Mouse (Mus musculus): ENCODE results near the gene Fuca2. TPM values are rescaled to one million over a fixed set of nuclear protein-coding genes. Genes with fewer than 3 reads are reported as not detected.

The Fuca2 gene
- polyA plus RNA-seq, 1 experiment from 2014 or later, result 105 TPM

DNA sequence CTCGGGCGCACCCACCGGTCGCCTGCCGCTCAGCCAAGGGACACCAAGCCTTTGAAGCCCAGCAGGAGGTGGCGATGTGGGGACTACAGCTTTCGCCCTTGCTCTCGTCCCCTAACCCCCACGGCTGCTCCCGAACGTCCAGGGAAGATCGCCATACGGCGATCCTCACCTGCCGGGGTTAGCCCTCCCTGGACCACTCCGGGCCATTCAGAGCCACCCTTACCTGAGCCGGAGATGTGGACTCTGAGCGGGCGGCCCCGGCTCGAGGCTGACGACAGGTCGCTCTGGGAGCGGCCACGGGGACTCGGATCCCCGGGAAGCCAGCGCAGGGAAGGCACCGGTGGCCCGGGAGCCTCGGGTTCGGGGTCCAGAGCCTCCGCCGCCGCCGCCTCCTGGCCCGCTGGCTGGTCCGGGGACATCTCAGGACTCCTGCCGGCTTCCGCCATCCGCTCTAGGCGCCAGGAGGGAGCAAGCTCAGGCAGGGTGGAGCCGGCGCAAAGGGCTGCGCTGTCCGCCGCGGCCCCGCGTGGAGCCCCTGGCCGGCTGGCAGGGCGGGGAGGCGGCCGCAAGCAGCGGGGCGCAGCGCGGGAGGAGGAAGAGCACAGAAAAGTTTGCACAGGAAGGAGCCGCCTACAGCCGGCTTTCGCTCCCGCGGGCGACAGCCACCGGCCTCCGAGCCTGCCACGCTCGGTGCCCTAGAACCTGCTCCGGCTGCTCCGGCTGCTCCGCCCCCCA is 25.3 kb upstream of the Fuca2 start, which contains the start of gene Phactr2:
Gene Phactr2 (minus strand): TSS at position 580 of the 735 bp plus-strand sequence.
- Histone ChIP-seq H3K27ac (ENCODE audit: low read length) (peak within 1 kb of the TSS; percentile 35; the same call in 1 of the 2 replicates), H3K9ac (ENCODE audit: low read length) (peak within 1 kb of the TSS; percentile 83), H3K4me2 (ENCODE audit: low read depth, low read length) (peak within 1 kb of the TSS; percentile 98), H3K4me3 (replicated peaks; ENCODE audit: low read length) (peak within 1 kb of the TSS; percentile 65), H3K9me3 (replicated peaks; ENCODE audit: control insufficient read depth, low read length) (no peaks in the 10 kb centered on the region), H3K4me1 (ENCODE audit: control insufficient read depth, insufficient read depth, low read length) (0 out of 2 replicates have a peak, but pooled peaks cover 6% of the 10 kb centered on the region), H3K36me3 (ENCODE audit: control insufficient read depth, insufficient read depth, low read length) (no peaks in the 10 kb centered on the region), H3K27me3 (ENCODE audit: control insufficient read depth, insufficient read depth, low read length) (no peaks in the 10 kb centered on the region; the same call in 1 of the 2 replicates)
- peak; percentile 80 for ATAC-seq (ENCODE audit: insufficient read depth, low FRiP score)
- WGBS, result under 1% methylated on average over 71 of the region's 71 CpGs

DNA sequence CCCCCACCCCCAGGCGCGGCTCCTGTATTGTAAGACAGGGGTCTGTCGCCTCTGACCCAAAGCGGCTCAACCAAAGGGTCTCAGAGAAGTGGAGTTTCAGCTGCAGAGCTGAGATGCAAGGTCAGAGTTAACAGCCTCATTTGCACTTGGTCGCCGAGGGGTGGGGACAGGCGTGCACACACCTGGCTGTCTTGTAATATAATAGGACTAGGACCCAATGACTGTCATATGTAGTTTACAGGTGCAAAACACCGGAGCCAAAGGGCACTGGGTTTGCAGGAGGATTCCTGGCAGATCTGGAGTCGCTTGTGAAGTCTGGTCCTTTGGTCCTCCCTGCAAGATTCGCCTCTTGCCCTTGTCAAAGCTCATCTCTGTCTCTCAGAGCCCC is 24.8 kb upstream of the Fuca2 start:
- 0 out of 2 replicates have a peak, but pooled peaks cover 6% of the 10 kb centered on the region for H3K4me1 ChIP-seq (ENCODE audit: control insufficient read depth, insufficient read depth, low read length)
- H3K27ac ChIP-seq (ENCODE audit: low read length), result 0 out of 2 replicates have a peak overlapping the region, but pooled peaks have one; percentile 35
- H3K9me3 ChIP-seq (replicated peaks; ENCODE audit: control insufficient read depth, low read length), result no peaks in the 10 kb centered on the region
- H3K4me3 ChIP-seq (replicated peaks; ENCODE audit: low read length), result peak overlapping the region; percentile 65
- H3K36me3 ChIP-seq (ENCODE audit: control insufficient read depth, insufficient read depth, low read length), result no peaks in the 10 kb centered on the region
- H3K27me3 ChIP-seq (ENCODE audit: control insufficient read depth, insufficient read depth, low read length), result no peaks in the 10 kb centered on the region; the same call in 1 of the 2 replicates
- peak overlapping the region; percentile 98 for H3K4me2 ChIP-seq (ENCODE audit: low read depth, low read length)
- WGBS, result 7% methylated on average over 10 of the region's 10 CpGs
- ATAC-seq (ENCODE audit: insufficient read depth, low FRiP score), result peak; percentile 42; the same call in 1 of the 2 replicates
- H3K9ac ChIP-seq (ENCODE audit: low read length), result peak overlapping the region; percentile 83

DNA sequence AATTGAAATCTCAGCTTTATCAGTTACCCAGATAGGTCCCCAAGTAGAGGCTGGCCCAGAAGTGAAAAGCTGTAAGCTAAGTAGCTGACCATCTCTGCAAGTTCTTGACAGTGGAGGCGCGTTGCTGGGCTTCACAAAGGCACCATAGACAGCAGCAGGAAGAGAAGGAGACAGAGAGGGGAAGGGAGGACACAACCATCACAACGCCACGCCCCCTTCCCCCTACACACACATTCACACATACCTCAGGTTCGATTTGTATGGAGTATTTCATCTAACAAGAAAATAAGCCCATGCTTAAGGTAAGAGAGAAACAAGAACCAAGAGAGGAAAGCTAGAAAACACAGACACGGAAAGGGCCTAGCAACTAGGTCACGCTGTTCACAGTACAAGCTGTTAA is 24.2 kb upstream of the Fuca2 start:
- Histone ChIP-seq H3K9me3 (replicated peaks; ENCODE audit: control insufficient read depth, low read length) (no peaks in the 10 kb centered on the region), H3K36me3 (ENCODE audit: control insufficient read depth, insufficient read depth, low read length) (no peaks in the 10 kb centered on the region), H3K4me2 (ENCODE audit: low read depth, low read length) (peak overlapping the region; percentile 98), H3K27me3 (ENCODE audit: control insufficient read depth, insufficient read depth, low read length) (no peaks in the 10 kb centered on the region; the same call in 1 of the 2 replicates), H3K9ac (ENCODE audit: low read length) (0 out of 2 replicates have a peak overlapping the region, but pooled peaks have one; percentile 83), H3K27ac (ENCODE audit: low read length) (no peak overlapping the region), H3K4me1 (ENCODE audit: control insufficient read depth, insufficient read depth, low read length) (0 out of 2 replicates have a peak, but pooled peaks cover 6% of the 10 kb centered on the region), H3K4me3 (replicated peaks; ENCODE audit: low read length) (no peak overlapping the region)
- 32% methylated on average over 7 of the region's 7 CpGs for WGBS
- ATAC-seq (ENCODE audit: insufficient read depth, low FRiP score), result no peak

DNA sequence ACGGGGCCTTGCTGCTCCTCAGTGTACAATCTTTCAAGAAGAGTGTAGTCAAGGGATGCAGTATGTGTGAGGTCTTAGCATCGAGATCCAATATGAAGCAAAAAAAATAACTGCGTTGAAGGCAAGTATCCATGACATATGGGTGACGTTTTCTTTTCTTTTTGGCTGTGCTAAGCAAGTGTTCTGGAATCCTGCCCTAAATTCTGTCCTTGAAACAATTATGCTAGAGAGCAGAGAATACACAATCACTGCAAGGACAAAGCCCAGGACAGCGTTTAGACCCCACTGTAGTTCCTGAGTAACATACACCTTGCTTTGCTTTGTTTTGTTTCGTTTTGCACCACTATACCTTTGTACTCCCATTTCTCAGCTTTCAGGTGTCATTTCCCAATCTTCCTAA is 20.0 kb upstream of the Fuca2 start:
- no peaks in the 10 kb centered on the region for H3K36me3 ChIP-seq (ENCODE audit: control insufficient read depth, insufficient read depth, low read length)
- no peak overlapping the region for H3K9ac ChIP-seq (ENCODE audit: low read length)
- no peak for ATAC-seq (ENCODE audit: insufficient read depth, low FRiP score)
- H3K4me2 ChIP-seq (ENCODE audit: low read depth, low read length), result no peak overlapping the region
- H3K9me3 ChIP-seq (replicated peaks; ENCODE audit: control insufficient read depth, low read length), result no peaks in the 10 kb centered on the region
- H3K4me1 ChIP-seq (ENCODE audit: control insufficient read depth, insufficient read depth, low read length), result 0 out of 2 replicates have a peak, but pooled peaks cover 6% of the 10 kb centered on the region
- no peaks in the 10 kb centered on the region for H3K27me3 ChIP-seq (ENCODE audit: control insufficient read depth, insufficient read depth, low read length)
- no peak overlapping the region for H3K4me3 ChIP-seq (replicated peaks; ENCODE audit: low read length)
- H3K27ac ChIP-seq (ENCODE audit: low read length), result no peak overlapping the region
- 72% methylated on average over 6 of the region's 6 CpGs for WGBS

DNA sequence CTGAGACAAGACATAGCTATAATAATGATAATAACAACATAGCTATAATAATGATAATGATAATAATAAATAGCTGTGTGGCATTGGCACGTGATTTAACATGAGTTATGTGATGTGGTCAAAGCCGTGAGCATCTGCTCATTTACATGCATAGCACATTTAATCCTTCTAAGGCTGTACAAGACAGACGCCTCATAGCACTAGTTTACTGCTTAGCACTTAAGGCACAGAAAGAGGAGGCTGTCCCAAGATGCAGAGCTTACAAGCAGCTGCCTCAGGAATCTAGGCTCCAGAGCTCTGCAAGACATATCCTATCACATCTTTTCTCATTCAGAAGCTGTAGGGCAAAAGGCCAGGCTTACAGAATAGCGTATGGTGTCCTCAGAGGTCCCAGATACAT is 13.4 kb upstream of the Fuca2 start:
- H3K27ac ChIP-seq (ENCODE audit: low read length), result no peak overlapping the region

DNA sequence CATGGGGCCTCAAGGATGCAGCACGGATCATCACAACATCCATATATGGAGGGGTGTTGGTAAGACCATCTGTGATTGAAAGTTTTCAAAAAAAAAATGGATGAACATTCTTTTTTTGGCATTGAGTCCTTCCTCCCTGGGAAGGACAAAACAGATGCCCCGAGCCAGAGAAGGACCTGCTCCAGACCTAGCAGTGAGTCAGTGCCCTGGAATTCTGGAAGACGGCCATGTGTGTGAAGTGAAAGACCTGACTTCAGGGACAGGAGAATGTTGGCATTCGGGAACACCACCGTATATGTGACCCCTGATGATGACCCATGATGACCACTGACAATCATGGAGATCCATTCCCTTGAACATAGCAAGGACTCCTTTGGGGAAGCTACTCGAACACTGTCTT is 9.7 kb upstream of the Fuca2 start:
- H3K27me3 ChIP-seq (ENCODE audit: control insufficient read depth, insufficient read depth, low read length), result no peaks in the 10 kb centered on the region
- no peaks in the 10 kb centered on the region for H3K9me3 ChIP-seq (replicated peaks; ENCODE audit: control insufficient read depth, low read length)
- 68% methylated on average over 6 of the region's 6 CpGs for WGBS
- no peak overlapping the region for H3K4me2 ChIP-seq (ENCODE audit: low read depth, low read length)
- no peak overlapping the region for H3K4me3 ChIP-seq (replicated peaks; ENCODE audit: low read length)
- H3K9ac ChIP-seq (ENCODE audit: low read length), result no peak overlapping the region
- H3K36me3 ChIP-seq (ENCODE audit: control insufficient read depth, insufficient read depth, low read length), result no peaks in the 10 kb centered on the region
- ATAC-seq (ENCODE audit: insufficient read depth, low FRiP score), result no peak
- no peaks in the 10 kb centered on the region for H3K4me1 ChIP-seq (ENCODE audit: control insufficient read depth, insufficient read depth, low read length)
- H3K27ac ChIP-seq (ENCODE audit: low read length), result no peak overlapping the region

More for the DNA sequence above, 13.4 kb upstream of the Fuca2 start:
- no peak overlapping the region for H3K9ac ChIP-seq (ENCODE audit: low read length)
- no peaks in the 10 kb centered on the region for H3K4me1 ChIP-seq (ENCODE audit: control insufficient read depth, insufficient read depth, low read length)
- H3K4me2 ChIP-seq (ENCODE audit: low read depth, low read length), result no peak overlapping the region
- no peak overlapping the region for H3K4me3 ChIP-seq (replicated peaks; ENCODE audit: low read length)
- 66% methylated on average over 4 of the region's 4 CpGs for WGBS
- no peaks in the 10 kb centered on the region for H3K36me3 ChIP-seq (ENCODE audit: control insufficient read depth, insufficient read depth, low read length)
- no peak for ATAC-seq (ENCODE audit: insufficient read depth, low FRiP score)
- no peaks in the 10 kb centered on the region for H3K27me3 ChIP-seq (ENCODE audit: control insufficient read depth, insufficient read depth, low read length)
- H3K9me3 ChIP-seq (replicated peaks; ENCODE audit: control insufficient read depth, low read length), result no peaks in the 10 kb centered on the region

DNA sequence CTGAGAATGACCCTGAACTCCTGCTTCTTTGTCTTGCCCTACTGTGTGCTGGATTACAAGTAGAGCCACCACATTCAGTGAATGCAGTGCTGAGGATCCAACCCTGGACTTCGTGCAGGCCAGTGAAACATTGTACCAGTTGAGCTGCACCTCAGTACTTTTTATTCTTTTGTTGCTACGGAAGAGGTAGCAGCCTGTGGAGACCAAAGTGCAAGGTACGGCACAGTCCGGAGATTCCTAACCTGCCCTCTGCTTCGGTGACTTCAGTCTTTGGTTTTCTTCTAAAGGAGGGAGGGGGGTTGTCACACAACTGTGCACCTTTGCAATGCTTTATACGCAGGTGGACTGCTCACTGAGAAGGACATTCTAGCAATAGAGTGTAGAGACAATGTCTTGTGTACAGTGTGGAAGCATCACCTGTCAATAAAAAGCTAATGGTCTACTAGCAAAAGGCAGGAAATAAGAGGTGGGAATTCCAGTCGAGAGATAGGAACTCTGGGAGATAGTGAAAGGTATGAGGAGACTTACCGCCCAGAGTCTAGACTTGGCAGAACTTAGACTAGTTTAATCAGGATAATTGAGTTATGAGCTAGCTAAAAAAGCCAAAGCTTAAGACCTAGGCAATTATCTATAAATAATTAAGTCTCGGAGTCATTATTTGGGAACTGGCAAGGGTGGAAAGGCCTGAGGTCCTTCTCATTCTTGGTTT is 5.2 kb upstream of the Fuca2 start:
- no peak for ATAC-seq (ENCODE audit: insufficient read depth, low FRiP score)

DNA sequence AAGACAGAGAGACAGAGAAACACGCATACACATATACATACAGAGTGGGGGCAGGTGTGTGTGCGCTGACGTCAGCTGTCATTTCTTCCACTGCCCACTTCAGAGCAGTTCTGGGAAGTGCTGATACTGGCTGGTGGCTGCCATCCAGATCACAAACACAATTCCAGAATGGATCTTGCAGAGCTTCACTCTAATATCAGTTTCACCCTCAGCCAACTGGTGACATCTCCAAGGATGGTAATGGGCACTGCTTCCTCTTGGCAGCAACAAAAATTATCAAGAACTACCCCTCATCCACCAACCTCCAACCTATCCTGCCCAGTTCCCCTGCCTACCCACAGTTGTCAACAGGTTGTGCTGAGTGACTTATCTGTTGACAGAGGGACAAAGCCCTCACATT is 3.0 kb upstream of the Fuca2 start:
- 80% methylated on average over 3 of the region's 3 CpGs for WGBS
- no peak overlapping the region for H3K4me2 ChIP-seq (ENCODE audit: low read depth, low read length)
- ATAC-seq (ENCODE audit: insufficient read depth, low FRiP score), result no peak

More for the DNA sequence above, 5.2 kb upstream of the Fuca2 start:
- Histone ChIP-seq H3K27ac (ENCODE audit: low read length) (no peak overlapping the region), H3K4me1 (ENCODE audit: control insufficient read depth, insufficient read depth, low read length) (no peaks in the 10 kb centered on the region), H3K9ac (ENCODE audit: low read length) (no peak overlapping the region), H3K27me3 (ENCODE audit: control insufficient read depth, insufficient read depth, low read length) (no peaks in the 10 kb centered on the region), H3K36me3 (ENCODE audit: control insufficient read depth, insufficient read depth, low read length) (no peaks in the 10 kb centered on the region), H3K4me3 (replicated peaks; ENCODE audit: low read length) (no peak overlapping the region), H3K9me3 (replicated peaks; ENCODE audit: control insufficient read depth, low read length) (no peaks in the 10 kb centered on the region), H3K4me2 (ENCODE audit: low read depth, low read length) (no peak overlapping the region)
- 83% methylated on average over 9 of the region's 9 CpGs for WGBS

DNA sequence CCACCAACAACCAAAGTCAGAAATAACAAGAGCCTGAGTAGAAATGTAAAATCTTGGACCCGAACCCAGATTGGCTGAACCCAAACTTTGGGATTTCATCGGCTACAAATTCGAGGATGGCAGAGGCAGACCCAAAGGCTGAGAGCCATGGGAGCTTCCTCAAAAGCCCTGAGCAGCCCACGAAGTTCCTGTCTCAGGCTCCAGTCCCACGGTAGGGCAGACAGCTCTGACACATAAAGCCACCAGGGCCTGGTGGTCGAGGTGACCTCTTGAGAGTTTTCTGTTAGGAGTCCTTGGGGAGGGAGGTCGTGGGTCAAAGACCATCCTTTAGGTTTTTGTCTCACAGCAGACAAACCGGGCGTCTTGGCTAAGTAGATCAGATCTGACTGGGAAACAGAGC is 1.1 kb downstream of the Fuca2 start:
- H3K4me1 ChIP-seq (ENCODE audit: control insufficient read depth, insufficient read depth, low read length), result peaks cover 9% of the 10 kb centered on the region; the same call in 1 of the 2 replicates
- peak overlapping the region; percentile 71 for H3K27ac ChIP-seq (ENCODE audit: low read length)
- 44% methylated on average over 9 of the region's 9 CpGs for WGBS
- peak overlapping the region; percentile 74 for H3K4me2 ChIP-seq (ENCODE audit: low read depth, low read length)
- H3K4me3 ChIP-seq (replicated peaks; ENCODE audit: low read length), result peak overlapping the region; percentile 74
- H3K9me3 ChIP-seq (replicated peaks; ENCODE audit: control insufficient read depth, low read length), result no peaks in the 10 kb centered on the region
- H3K9ac ChIP-seq (ENCODE audit: low read length), result peak overlapping the region; percentile 85
- 0 out of 2 replicates have a peak, but pooled peaks cover 2% of the 10 kb centered on the region for H3K36me3 ChIP-seq (ENCODE audit: control insufficient read depth, insufficient read depth, low read length)
- peak; percentile 7; the same call in 1 of the 2 replicates for ATAC-seq (ENCODE audit: insufficient read depth, low FRiP score)
- H3K27me3 ChIP-seq (ENCODE audit: control insufficient read depth, insufficient read depth, low read length), result no peaks in the 10 kb centered on the region

More for the DNA sequence above, 3.0 kb upstream of the Fuca2 start:
- Histone ChIP-seq H3K4me1 (ENCODE audit: control insufficient read depth, insufficient read depth, low read length) (peaks cover 6% of the 10 kb centered on the region; the same call in 1 of the 2 replicates), H3K4me3 (replicated peaks; ENCODE audit: low read length) (no peak overlapping the region), H3K27ac (ENCODE audit: low read length) (no peak overlapping the region), H3K9me3 (replicated peaks; ENCODE audit: control insufficient read depth, low read length) (no peaks in the 10 kb centered on the region), H3K27me3 (ENCODE audit: control insufficient read depth, insufficient read depth, low read length) (no peaks in the 10 kb centered on the region), H3K9ac (ENCODE audit: low read length) (no peak overlapping the region), H3K36me3 (ENCODE audit: control insufficient read depth, insufficient read depth, low read length) (no peaks in the 10 kb centered on the region)

All from stomach, embryonic 16.5 days (tissue).